Mouse (Mus musculus): Measurements from ENCODE around the gene Fank1. TPM values are rescaled to one million over a fixed set of nuclear protein-coding genes. Genes with fewer than 3 reads are reported as not detected.

The Fank1 gene
- polyA plus RNA-seq, 1 experiment: not detected

DNA sequence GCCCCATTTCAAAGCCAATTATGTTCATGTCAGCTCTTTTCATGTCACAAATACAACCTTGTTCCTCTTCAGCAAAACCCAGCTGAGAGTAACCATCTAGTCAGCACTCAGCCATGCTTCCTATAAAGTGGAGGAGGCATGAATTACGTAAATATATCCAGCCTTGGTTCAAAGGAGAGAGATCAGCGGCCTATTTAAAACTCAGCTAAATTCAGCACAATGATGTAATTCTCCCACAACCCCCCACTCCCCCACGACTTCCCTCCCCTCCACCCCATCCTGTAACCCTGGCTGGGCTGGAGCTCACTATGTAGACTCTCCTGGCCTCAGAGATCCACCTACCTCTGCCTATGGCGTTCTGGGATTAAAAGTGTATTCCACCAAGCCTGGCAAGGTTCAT, 32.0 kb upstream of the Fank1 start:
- Histone ChIP-seq H3K4me1 (ENCODE audit: control insufficient read depth, insufficient read depth, low read length) (peaks cover 2% of the 10 kb centered on the region; the same call in 1 of the 2 replicates), H3K27ac (ENCODE audit: insufficient read depth, low read length) (no peak overlapping the region), H3K4me3 (ENCODE audit: insufficient read depth, low read length) (no peak overlapping the region)
- TF ChIP-seq CTCF (IDR thresholded peaks at IDR 0.05; ENCODE audit: borderline replicate concordance, insufficient read depth, low read length) (no peak), POLR2A (IDR thresholded peaks at IDR 0.05; ENCODE audit: low read depth, low read length) (no peak)

DNA sequence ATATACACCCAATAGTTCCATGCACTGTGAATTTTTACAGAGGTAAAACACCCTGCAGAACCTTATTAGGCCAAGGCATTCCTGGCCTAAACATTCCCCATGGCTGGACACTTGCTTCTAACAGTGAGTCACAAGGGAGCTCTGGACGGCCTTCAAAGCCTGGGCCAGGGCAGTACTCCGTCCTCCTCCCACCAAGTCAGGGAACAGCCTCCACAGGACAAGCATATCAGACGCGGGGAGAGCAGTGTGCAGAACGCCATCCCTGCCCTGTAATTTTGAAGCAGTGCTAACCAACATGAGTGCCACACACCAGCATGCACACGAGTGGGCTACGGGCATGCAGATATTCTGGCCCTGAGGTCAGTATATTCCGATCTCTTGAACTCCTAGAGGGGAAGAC, 29.3 kb upstream of the Fank1 start:
- peak overlapping the region; percentile 60; the same call in 1 of the 2 replicates for H3K27ac ChIP-seq (ENCODE audit: insufficient read depth, low read length)
- no peak overlapping the region for H3K4me3 ChIP-seq (ENCODE audit: insufficient read depth, low read length)
- TF ChIP-seq CTCF (IDR thresholded peaks at IDR 0.05; ENCODE audit: borderline replicate concordance, insufficient read depth, low read length) (no peak), POLR2A (IDR thresholded peaks at IDR 0.05; ENCODE audit: low read depth, low read length) (no peak)
- H3K4me1 ChIP-seq (ENCODE audit: control insufficient read depth, insufficient read depth, low read length): peaks cover 2% of the 10 kb centered on the region; the same call in 1 of the 2 replicates

DNA sequence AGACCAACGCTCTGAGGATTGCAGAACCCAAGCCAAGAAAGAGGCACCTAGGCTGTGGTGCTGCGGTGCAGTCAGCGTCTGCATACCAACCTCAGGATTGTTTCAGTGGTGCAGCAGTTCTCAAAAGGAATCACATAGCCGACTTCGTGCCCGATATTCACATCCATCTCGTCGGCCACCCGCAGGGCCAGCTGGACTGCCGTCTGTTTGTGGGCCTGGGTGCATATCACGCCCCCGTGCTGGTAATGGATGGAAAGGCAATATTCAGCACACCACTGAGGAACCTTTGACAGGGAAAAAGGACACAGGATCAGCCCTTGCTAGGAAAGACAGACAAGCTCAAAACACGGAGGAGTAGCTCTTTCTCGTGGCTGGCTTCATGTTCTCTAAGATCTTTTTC, 27.9 kb upstream of the Fank1 start:
- Histone ChIP-seq H3K4me3 (ENCODE audit: insufficient read depth, low read length) (no peak overlapping the region), H3K4me1 (ENCODE audit: control insufficient read depth, insufficient read depth, low read length) (peaks cover 2% of the 10 kb centered on the region; the same call in 1 of the 2 replicates), H3K27ac (ENCODE audit: insufficient read depth, low read length) (no peak overlapping the region)
- no peak for TF ChIP-seq POLR2A (IDR thresholded peaks at IDR 0.05; ENCODE audit: low read depth, low read length)
- TF ChIP-seq CTCF (IDR thresholded peaks at IDR 0.05; ENCODE audit: borderline replicate concordance, insufficient read depth, low read length): no peak

DNA sequence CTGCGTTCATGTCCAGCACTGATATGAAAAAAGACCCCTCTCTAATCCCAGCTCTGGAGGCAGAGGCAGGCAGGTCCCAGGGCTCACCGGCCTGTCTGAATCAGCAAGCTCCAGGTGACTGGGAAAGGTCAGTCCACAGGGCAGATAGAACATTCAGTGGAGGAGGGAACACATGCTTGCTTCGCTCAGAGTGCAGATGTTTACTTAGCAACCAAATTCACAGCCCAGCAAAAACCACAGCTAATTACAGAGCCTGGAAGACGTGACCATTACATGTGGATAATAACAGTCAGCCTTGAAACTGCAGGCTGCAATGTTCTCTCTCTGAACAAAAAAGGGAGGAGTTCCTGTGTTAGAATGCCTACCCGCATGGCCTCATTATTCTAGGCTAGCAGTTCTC, 26.0 kb upstream of the Fank1 start:
- TF ChIP-seq CTCF (IDR thresholded peaks at IDR 0.05; ENCODE audit: borderline replicate concordance, insufficient read depth, low read length): no peak
- TF ChIP-seq POLR2A (IDR thresholded peaks at IDR 0.05; ENCODE audit: low read depth, low read length): no peak
- no peaks in the 10 kb centered on the region for H3K4me1 ChIP-seq (ENCODE audit: control insufficient read depth, insufficient read depth, low read length)
- no peak overlapping the region for H3K27ac ChIP-seq (ENCODE audit: insufficient read depth, low read length)
- no peak overlapping the region for H3K4me3 ChIP-seq (ENCODE audit: insufficient read depth, low read length)

DNA sequence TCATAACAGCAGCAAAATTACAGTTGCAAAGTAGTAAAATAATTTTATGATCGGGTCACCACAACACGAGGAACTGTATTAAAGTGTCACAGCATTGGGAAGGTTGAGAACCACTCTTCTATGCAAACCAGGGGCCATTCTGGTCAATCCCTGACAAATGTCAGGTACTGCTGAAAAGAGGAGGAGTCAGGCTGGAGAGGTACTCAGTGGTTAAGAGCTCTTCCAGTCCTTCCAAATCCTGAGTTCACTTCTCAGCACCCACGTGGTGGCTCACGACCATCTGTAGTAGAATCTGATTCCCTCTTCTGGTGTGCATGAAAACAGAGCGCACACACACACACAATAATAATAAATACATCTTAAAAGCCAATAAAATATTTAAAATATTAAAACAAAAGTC, 25.5 kb upstream of the Fank1 start:
- H3K27ac ChIP-seq (ENCODE audit: insufficient read depth, low read length): no peak overlapping the region
- TF ChIP-seq CTCF (IDR thresholded peaks at IDR 0.05; ENCODE audit: borderline replicate concordance, insufficient read depth, low read length): no peak
- TF ChIP-seq POLR2A (IDR thresholded peaks at IDR 0.05; ENCODE audit: low read depth, low read length): no peak
- no peaks in the 10 kb centered on the region for H3K4me1 ChIP-seq (ENCODE audit: control insufficient read depth, insufficient read depth, low read length)

DNA sequence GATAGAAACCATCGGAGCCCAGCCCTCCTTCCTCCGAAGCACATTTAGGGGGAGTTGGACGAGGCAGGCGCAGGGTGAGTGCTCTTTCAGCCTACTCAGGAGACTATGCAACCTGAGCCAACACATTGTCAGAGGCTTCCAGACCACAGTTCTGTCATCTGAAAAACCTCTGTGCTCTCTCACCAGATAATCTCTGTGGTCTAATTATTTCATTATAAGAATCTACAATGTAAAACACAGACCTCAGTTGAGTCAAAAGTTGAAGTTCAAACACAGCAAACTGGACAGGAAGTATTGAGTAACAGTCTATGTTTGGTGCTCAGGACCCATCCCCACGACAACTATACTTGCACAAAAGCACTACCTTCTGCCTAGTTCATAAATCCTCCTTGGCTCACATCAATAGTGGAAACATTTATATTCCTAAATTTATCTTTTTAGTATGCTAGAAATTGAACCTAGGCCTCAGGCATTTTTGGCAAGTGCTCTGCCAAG, 18.7 kb upstream of the Fank1 start:
- Histone ChIP-seq H3K4me1 (ENCODE audit: control insufficient read depth, insufficient read depth, low read length) (0 out of 2 replicates have a peak, but pooled peaks cover 3% of the 10 kb centered on the region), H3K27ac (ENCODE audit: insufficient read depth, low read length) (no peak overlapping the region), H3K4me3 (ENCODE audit: insufficient read depth, low read length) (no peak overlapping the region)
- TF ChIP-seq POLR2A (IDR thresholded peaks at IDR 0.05; ENCODE audit: low read depth, low read length) (no peak), CTCF (IDR thresholded peaks at IDR 0.05; ENCODE audit: borderline replicate concordance, insufficient read depth, low read length) (no peak)

More for the DNA sequence above, 25.5 kb upstream of the Fank1 start:
- H3K4me3 ChIP-seq (ENCODE audit: insufficient read depth, low read length): no peak overlapping the region

DNA sequence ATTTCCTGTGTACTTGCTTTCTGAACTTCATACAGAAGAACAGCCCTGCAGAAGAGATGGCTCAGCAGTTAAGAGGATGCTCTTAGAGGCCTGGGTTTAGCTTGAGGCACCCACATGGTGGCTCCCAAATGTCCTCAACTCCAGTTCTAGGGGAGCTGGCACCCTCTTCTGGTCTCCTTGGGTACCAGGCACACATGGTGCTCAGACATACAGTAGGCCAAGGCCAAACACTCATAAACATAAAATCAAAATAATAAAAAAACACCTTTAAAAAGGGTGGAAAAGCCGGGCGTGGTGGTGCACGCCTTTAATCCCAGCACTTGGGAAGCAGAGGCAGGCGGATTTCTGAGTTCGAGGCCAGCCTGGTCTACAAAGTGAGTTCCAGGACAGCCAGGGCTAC, 17.9 kb upstream of the Fank1 start:
- TF ChIP-seq POLR2A (IDR thresholded peaks at IDR 0.05; ENCODE audit: low read depth, low read length) (no peak), CTCF (IDR thresholded peaks at IDR 0.05; ENCODE audit: borderline replicate concordance, insufficient read depth, low read length) (no peak)
- no peak overlapping the region for H3K4me3 ChIP-seq (ENCODE audit: insufficient read depth, low read length)
- no peak overlapping the region for H3K27ac ChIP-seq (ENCODE audit: insufficient read depth, low read length)
- H3K4me1 ChIP-seq (ENCODE audit: control insufficient read depth, insufficient read depth, low read length): 0 out of 2 replicates have a peak, but pooled peaks cover 3% of the 10 kb centered on the region

DNA sequence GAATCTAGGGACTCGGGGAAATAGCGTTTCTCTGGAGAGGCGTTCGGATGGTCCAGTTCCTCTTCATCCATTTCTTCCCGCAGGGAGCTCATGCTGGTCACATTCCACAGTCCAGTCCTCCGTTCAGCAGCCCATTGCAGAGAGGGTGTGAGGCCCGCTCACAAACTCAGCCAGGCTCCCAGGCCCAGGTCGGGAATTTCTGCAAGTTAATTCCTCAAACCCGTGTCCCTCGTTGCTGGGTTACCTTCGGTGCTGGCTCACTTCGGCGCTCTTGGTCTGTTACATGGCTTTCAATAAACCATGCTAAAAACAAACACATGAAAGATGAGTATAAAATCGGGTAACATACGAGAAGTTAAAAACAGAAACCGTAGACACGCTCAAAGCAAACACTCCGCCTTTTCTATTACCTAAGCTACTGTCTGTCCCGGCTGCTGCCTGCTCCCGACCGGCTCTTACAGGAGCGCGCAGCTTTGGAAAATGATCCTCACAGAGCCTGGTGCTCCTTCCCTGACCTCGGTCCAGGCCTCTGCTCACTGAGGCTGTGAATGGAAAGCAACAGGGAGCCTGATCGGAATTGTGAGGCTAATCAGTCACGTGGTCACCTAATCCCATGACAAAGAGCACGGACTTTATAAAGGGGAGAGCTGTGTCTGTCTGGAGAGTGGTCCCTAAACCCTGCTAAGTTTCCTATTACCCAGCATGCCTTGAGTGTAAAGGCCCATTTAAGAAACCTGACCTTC, 16.9 kb upstream of the Fank1 start:
- Histone ChIP-seq H3K4me3 (ENCODE audit: insufficient read depth, low read length) (no peak overlapping the region), H3K4me1 (ENCODE audit: control insufficient read depth, insufficient read depth, low read length) (0 out of 2 replicates have a peak, but pooled peaks cover 3% of the 10 kb centered on the region), H3K27ac (ENCODE audit: insufficient read depth, low read length) (no peak overlapping the region)
- TF ChIP-seq POLR2A (IDR thresholded peaks at IDR 0.05; ENCODE audit: low read depth, low read length) (no peak), CTCF (IDR thresholded peaks at IDR 0.05; ENCODE audit: borderline replicate concordance, insufficient read depth, low read length) (no peak)

DNA sequence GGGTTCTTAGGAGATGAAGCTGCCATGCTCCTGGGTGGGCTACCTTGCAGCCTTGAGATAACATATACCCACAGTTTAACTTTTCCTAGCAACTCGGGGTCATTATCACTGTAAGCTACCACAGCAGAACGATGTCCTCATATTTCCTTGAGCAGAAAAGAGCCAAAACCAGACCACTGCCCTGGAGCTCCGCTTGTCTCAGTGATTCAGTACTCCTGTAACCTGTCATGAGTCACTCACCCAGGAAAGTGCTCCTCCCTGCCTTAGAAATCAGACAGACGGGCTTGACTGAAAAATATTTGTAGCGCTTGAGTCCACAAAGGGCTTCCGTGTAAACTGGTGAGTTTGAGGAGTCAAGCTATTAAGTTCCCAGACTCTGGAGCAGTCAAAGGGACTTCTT, 14.0 kb upstream of the Fank1 start:
- H3K4me3 ChIP-seq (ENCODE audit: insufficient read depth, low read length): no peak overlapping the region
- 0 out of 2 replicates have a peak, but pooled peaks cover 3% of the 10 kb centered on the region for H3K4me1 ChIP-seq (ENCODE audit: control insufficient read depth, insufficient read depth, low read length)
- H3K27ac ChIP-seq (ENCODE audit: insufficient read depth, low read length): no peak overlapping the region
- TF ChIP-seq CTCF (IDR thresholded peaks at IDR 0.05; ENCODE audit: borderline replicate concordance, insufficient read depth, low read length) (no peak), POLR2A (IDR thresholded peaks at IDR 0.05; ENCODE audit: low read depth, low read length) (no peak)

DNA sequence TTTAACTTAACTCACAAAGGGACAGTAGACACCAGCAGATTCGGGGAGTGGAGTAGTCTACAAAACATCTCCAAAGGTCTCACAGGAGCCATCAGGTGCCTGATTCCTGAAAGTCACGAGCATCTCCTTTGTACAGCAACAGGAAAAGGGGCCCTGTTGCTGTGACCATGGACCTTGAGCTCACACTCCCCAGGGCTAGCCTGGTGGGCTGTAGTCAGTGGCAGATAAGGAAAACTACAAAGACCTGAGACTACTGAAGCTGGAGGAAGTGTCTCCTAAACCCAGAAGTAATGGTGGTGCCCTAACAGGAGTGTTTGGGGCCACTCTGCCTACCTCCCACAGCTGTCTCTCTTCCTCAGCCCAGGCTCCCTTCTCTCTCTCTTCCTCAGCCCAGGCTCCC, 12.2 kb upstream of the Fank1 start:
- 0 out of 2 replicates have a peak, but pooled peaks cover 3% of the 10 kb centered on the region for H3K4me1 ChIP-seq (ENCODE audit: control insufficient read depth, insufficient read depth, low read length)
- TF ChIP-seq POLR2A (IDR thresholded peaks at IDR 0.05; ENCODE audit: low read depth, low read length) (no peak), CTCF (IDR thresholded peaks at IDR 0.05; ENCODE audit: borderline replicate concordance, insufficient read depth, low read length) (no peak)

More for the DNA sequence above, 12.2 kb upstream of the Fank1 start:
- no peak overlapping the region for H3K4me3 ChIP-seq (ENCODE audit: insufficient read depth, low read length)
- H3K27ac ChIP-seq (ENCODE audit: insufficient read depth, low read length): no peak overlapping the region
